ENCODE assay signal across 8 mouse cellular contexts in genomic region chr5:100039602-100040142, GRCm38 (mm10). TPM values are rescaled to one million over a fixed set of nuclear protein-coding genes. Genes with fewer than 3 reads are reported as not detected.
DNase-seq lines count a peak whose midpoint lies in the region; ATAC-seq lines count a peak whose summit lies in the region.

Hnrnpdl (minus strand) TSS chr5:100039664.
Enoph1 (plus strand) TSS chr5:100039985.

- peak; percentile 64 for ATAC-seq in common myeloid progenitor, adult 5-6 weeks (replicated peaks; ENCODE audit: low read depth, poor library complexity, severe bottlenecking)
- ATAC-seq in megakaryocyte progenitor cell, adult 5-6 weeks (replicated peaks; ENCODE audit: poor library complexity): peak; percentile 59

- peak; percentile 98 for DNase-seq in ZHBTc4 (ENCODE audit: low read depth, low spot score)
- DNase-seq in gastrocnemius, adult 8-10 months (ENCODE audit: low spot score in 2 of 2): peak; percentile 87 to 90
- DNase-seq in induced T-regulatory cell, adult 2 months (ENCODE audit: low read depth): peak; percentile 98
- DNase-seq in left cerebral cortex, adult 9 months (ENCODE audit: low spot score in 2 of 2): peak; percentile 87 to 96
- DNase-seq in right cerebral cortex, postnatal 14 days: peak; percentile 99
- peak; percentile 90 for DNase-seq in urinary bladder, postnatal 36 days (ENCODE audit: low spot score in 2 of 2)

RNA-seq across cellular contexts. Expression of gene Hnrnpdl, which starts in this region (rescaled TPM):
- total RNA-seq in common myeloid progenitor, adult 5-6 weeks (2017): 461 and 481 TPM in 2 replicates
- total RNA-seq in gastrocnemius, adult 8-10 months (2022): 10 to 100 TPM; 53.5 to 80.2 (median 65.3) TPM
- 283 and 299 TPM in 2 replicates for total RNA-seq in megakaryocyte progenitor cell, adult 5-6 weeks (2015)
- 415 and 496 TPM in 2 replicates for total RNA-seq in megakaryocyte progenitor cell, adult 5-6 weeks (2017)

RNA-seq across cellular contexts. Expression of gene Enoph1, which starts in this region (rescaled TPM):
- total RNA-seq in common myeloid progenitor, adult 5-6 weeks (2017): 37.4 and 39.7 TPM in 2 replicates
- 1 to 10 TPM; 6.9 to 9.8 (median 8.3) TPM for total RNA-seq in gastrocnemius, adult 8-10 months (2022)
- 46.5 and 46.8 TPM in 2 replicates for total RNA-seq in megakaryocyte progenitor cell, adult 5-6 weeks (2015)
- 45.9 and 47.4 TPM in 2 replicates for total RNA-seq in megakaryocyte progenitor cell, adult 5-6 weeks (2017)

Comparison
In these comparisons a context has a peak if more than half of its experiments do, and no peak if none do; other contexts are left out.
1. Peak in every context shown above with its lines: DNase-seq and ATAC-seq.